Mouse (Mus musculus): ENCODE results near the gene Cacna1a.

Gene Cacna1a

DNA sequence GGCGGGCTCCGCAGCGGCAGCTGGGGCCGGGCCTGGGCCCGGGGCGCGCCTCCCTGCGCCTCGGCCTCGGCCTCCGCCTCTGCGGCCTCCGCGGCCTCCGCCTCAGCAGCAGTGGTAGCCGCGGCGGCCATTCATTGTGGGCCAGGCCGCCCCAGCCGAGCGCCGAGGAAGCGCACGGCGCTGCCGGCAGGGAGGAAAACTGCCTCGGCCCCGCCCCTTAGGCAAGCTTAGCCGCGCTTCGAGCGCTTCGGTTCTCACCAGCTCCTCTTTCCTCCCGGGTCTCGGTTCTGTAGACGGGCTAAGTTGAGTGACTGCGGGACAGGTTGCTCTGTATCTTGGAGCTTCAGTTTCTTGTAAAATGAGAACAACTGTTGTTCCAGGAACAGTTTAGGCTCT is 299.5 kb downstream of the Cacna1a start, which contains the start of gene Nacc1:
Gene Nacc1 (minus strand): TSS at position 158 of the 396 bp plus-strand sequence.
- DNase-seq (ENCODE audit: low read depth, low spot score): peak; percentile 76

GRCm38 (mm10) chr8:84689091-84689915 is 301.1 kb downstream of the Cacna1a start:
- DNase-seq (ENCODE audit: low read depth, low spot score): peak; percentile 87
